Comparison of ENCODE assay signal across 8 mouse cellular contexts in the genomic region with DNA sequence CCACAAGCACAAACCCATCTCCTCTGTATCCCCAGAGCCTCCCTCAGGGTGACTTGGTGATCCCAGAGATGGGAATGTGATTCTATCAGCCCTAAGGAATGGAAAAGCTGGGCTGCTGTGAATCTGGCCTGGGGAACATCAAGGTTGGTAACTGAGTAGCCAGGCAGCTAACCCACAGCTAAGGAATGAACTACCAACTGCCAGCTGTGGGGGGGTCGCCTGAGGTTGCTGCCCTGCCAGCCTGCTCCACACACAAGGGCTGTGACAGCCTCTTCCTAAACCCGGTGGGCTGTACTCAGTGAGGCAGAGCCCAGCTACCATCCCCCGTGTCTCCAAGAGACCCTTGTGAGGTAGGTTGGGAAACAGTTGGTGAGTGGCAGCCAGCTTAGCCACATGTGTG. TPM values are rescaled to one million over a fixed set of nuclear protein-coding genes. Genes with fewer than 3 reads are reported as not detected.
A peak's percentile ranks its signal among the peaks of the same experiment; 100 is the strongest.
DNase-seq lines count a peak whose midpoint lies in the region; ATAC-seq lines count a peak whose summit lies in the region.

No protein-coding gene starts in this region.

- H3K4me2 ChIP-seq in heart, embryonic 15.5 days = no peak overlapping the region
- H3K4me2 ChIP-seq in midbrain, embryonic 16.5 days (ENCODE audit: low read length) = no peak overlapping the region

- ATAC-seq in heart, embryonic 15.5 days (replicated peaks; ENCODE audit: insufficient number of reproducible peaks, insufficient read depth, low FRiP score, low read depth) = no peak
- ATAC-seq in midbrain, embryonic 16.5 days = no peak

- no peaks in the 10 kb centered on the region for H3K9me3 ChIP-seq in heart, embryonic 15.5 days (replicated peaks)
- no peaks in the 10 kb centered on the region for H3K9me3 ChIP-seq in midbrain, embryonic 10.5 days (replicated peaks)
- no peaks in the 10 kb centered on the region for H3K9me3 ChIP-seq in midbrain, embryonic 16.5 days (replicated peaks; ENCODE audit: control insufficient read depth, low read length, poor library complexity, severe bottlenecking)

- H3K27ac ChIP-seq in heart, embryonic 15.5 days = peak overlapping the region; percentile 83
- H3K27ac ChIP-seq in midbrain, embryonic 10.5 days (replicated peaks) = peak overlapping the region; percentile 33; the same call in 1 of the 2 replicates
- no peak overlapping the region for H3K27ac ChIP-seq in midbrain, embryonic 16.5 days (ENCODE audit: low read length)

- H3K4me1 ChIP-seq in heart, embryonic 15.5 days (replicated peaks) = peaks cover 43% of the 10 kb centered on the region
- H3K4me1 ChIP-seq in midbrain, embryonic 10.5 days = peaks cover 30% of the 10 kb centered on the region
- no peaks in the 10 kb centered on the region for H3K4me1 ChIP-seq in midbrain, embryonic 16.5 days (ENCODE audit: control insufficient read depth, insufficient read depth, low read length)

- H3K4me3 ChIP-seq in heart, embryonic 15.5 days = no peak overlapping the region
- no peak overlapping the region for H3K4me3 ChIP-seq in midbrain, embryonic 10.5 days
- H3K4me3 ChIP-seq in midbrain, embryonic 16.5 days (ENCODE audit: low read depth, low read length) = no peak overlapping the region

- WGBS in heart, embryonic 15.5 days = 62% methylated on average over 3 of the region's 3 CpGs
- 63% methylated on average over 3 of the region's 3 CpGs for WGBS in midbrain, embryonic 10.5 days
- WGBS in midbrain, embryonic 16.5 days = 54% methylated on average over 3 of the region's 3 CpGs

- no peak for DNase-seq in heart, adult 8-10 months (ENCODE audit: low spot score)
- no peak for DNase-seq in midbrain, embryonic 10.5 days (ENCODE audit: low spot score)
- DNase-seq in kidney, postnatal 10 days = peak; percentile 67
- no peak for DNase-seq in right cerebral cortex, postnatal 25 days
- DNase-seq in embryo, embryonic 9.5 days (ENCODE audit: extremely low spot score) = no peak
- DNase-seq in thymus, postnatal 14 days = no peak

- no peaks in the 10 kb centered on the region for H3K27me3 ChIP-seq in heart, embryonic 15.5 days
- H3K27me3 ChIP-seq in midbrain, embryonic 10.5 days (ENCODE audit: low read depth, poor library complexity, severe bottlenecking) = no peaks in the 10 kb centered on the region
- H3K27me3 ChIP-seq in midbrain, embryonic 16.5 days (ENCODE audit: control insufficient read depth, insufficient read depth, low read depth, low read length) = no peaks in the 10 kb centered on the region

- H3K36me3 ChIP-seq in heart, embryonic 15.5 days = no peaks in the 10 kb centered on the region
- no peaks in the 10 kb centered on the region for H3K36me3 ChIP-seq in midbrain, embryonic 10.5 days
- no peaks in the 10 kb centered on the region for H3K36me3 ChIP-seq in midbrain, embryonic 16.5 days (ENCODE audit: control insufficient read depth, insufficient read depth, low read length)

- no peak overlapping the region for H3K9ac ChIP-seq in heart, embryonic 15.5 days
- H3K9ac ChIP-seq in midbrain, embryonic 16.5 days (ENCODE audit: low read depth, low read length) = no peak overlapping the region

RNA-seq across cellular contexts. Expression of gene Pim3, which starts 10.9 kb away (rescaled TPM):
- polyA plus RNA-seq in heart, embryonic 15.5 days (2015; fragmentation: Nextera tagmentation; extraction: Ambion mirVana) = 61.4 and 71.9 TPM in 2 replicates
- 100 to 1,000 TPM in 1 of 4 experiments, 10 to 100 TPM in 3; 70.8 to 183 (median 86.1) TPM for total RNA-seq in heart, adult 8-10 months (2022)
- polyA plus RNA-seq in midbrain, embryonic 10.5 days (2016; fragmentation: Nextera tagmentation; extraction: Ambion mirVana) = 36.9 TPM in 2 replicates
- 64.7 and 67.5 TPM in 2 replicates for polyA plus RNA-seq in midbrain, embryonic 16.5 days (2015; fragmentation: Nextera tagmentation; extraction: Ambion mirVana)

RNA-seq across cellular contexts. Expression of gene Creld2, which starts 31.6 kb away (rescaled TPM):
- polyA plus RNA-seq in heart, embryonic 15.5 days (2015; fragmentation: Nextera tagmentation; extraction: Ambion mirVana) = 47.5 and 62.1 TPM in 2 replicates
- total RNA-seq in heart, adult 8-10 months (2022) = 10 to 100 TPM; 17.2 to 28.0 (median 21.1) TPM
- polyA plus RNA-seq in midbrain, embryonic 10.5 days (2016; fragmentation: Nextera tagmentation; extraction: Ambion mirVana) = 94.7 and 110 TPM in 2 replicates
- polyA plus RNA-seq in midbrain, embryonic 16.5 days (2015; fragmentation: Nextera tagmentation; extraction: Ambion mirVana) = 60.6 and 66.4 TPM in 2 replicates

RNA-seq across cellular contexts. Expression of gene Alg12, which starts 32.0 kb away (rescaled TPM):
- polyA plus RNA-seq in heart, embryonic 15.5 days (2015; fragmentation: Nextera tagmentation; extraction: Ambion mirVana) = 8.6 and 11.2 TPM in 2 replicates
- total RNA-seq in heart, adult 8-10 months (2022) = 10 to 100 TPM in 2 of 4 experiments, 1 to 10 TPM in 2; 7.4 to 10.3 (median 9.9) TPM
- 11.7 and 11.9 TPM in 2 replicates for polyA plus RNA-seq in midbrain, embryonic 10.5 days (2016; fragmentation: Nextera tagmentation; extraction: Ambion mirVana)
- 7.8 and 9.4 TPM in 2 replicates for polyA plus RNA-seq in midbrain, embryonic 16.5 days (2015; fragmentation: Nextera tagmentation; extraction: Ambion mirVana)
